Mouse (Mus musculus): ENCODE data around the gene Abhd11. TPM values are rescaled to one million over a fixed set of nuclear protein-coding genes. Genes with fewer than 3 reads are reported as not detected.

The Abhd11 gene
- total and polyA plus RNA-seq, 3 experiments, result 21.7 to 61.2 (median 37.2) TPM

DNA sequence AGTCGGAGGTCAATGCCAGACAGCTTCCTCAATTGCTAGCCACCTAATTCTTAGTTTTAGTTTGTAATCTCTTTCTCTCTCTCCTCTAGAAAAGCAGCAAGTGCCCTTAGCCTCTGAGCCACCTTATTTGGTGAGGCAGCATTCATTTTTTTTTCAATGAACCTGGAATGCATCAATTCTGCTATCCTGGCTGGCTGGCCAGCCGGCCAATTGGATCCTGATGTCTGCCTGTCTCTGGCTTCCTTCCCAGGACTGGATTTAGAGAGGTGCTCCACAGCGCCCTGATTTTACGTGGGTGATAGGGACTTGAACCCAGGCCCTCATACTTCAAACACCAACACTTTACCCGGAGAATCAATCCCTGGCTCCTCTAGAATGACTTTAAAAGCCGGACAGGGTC lies 10.6 kb upstream of the Abhd11 start:
- H3K4me3 ChIP-seq (ENCODE audit: low read depth, low read length), result no peak overlapping the region
- peaks cover 7% of the 10 kb centered on the region for H3K27me3 ChIP-seq (ENCODE audit: insufficient read depth, low read length)
- H3K9me3 ChIP-seq (replicated peaks), result no peaks in the 10 kb centered on the region
- H3K4me1 ChIP-seq (ENCODE audit: insufficient read depth, low read depth, low read length), result peaks cover 23% of the 10 kb centered on the region
- ATAC-seq (ENCODE audit: extremely low read depth, insufficient number of reproducible peaks, low FRiP score, poor library complexity, severe bottlenecking), result no peak
- DNase-seq (ENCODE audit: low spot score), result no peak
- H3K36me3 ChIP-seq (replicated peaks), result no peaks in the 10 kb centered on the region
- TF ChIP-seq GATA2 (IDR thresholded peaks at IDR 0.05; ENCODE audit: borderline replicate concordance, low read depth, low read length), result no peak
- TF ChIP-seq CTCF (IDR thresholded peaks at IDR 0.05; ENCODE audit: low read depth, low read length), result no peak
- TF ChIP-seq GATA1 (IDR thresholded peaks at IDR 0.05; ENCODE audit: borderline replicate concordance, low read length), result no peak
- no peak for TF ChIP-seq TAL1 (conservative IDR thresholded peaks at IDR 0.05; ENCODE audit: low read depth, low read length)

GRCm38 (mm10) chr5:134999797-135000196 lies 9.2 kb upstream of the Abhd11 start:
- H3K4me1 ChIP-seq (ENCODE audit: insufficient read depth, low read depth, low read length), result peaks cover 23% of the 10 kb centered on the region
- H3K36me3 ChIP-seq (replicated peaks), result no peaks in the 10 kb centered on the region
- no peaks in the 10 kb centered on the region for H3K9me3 ChIP-seq (replicated peaks)
- ATAC-seq (ENCODE audit: extremely low read depth, insufficient number of reproducible peaks, low FRiP score, poor library complexity, severe bottlenecking), result no peak
- no peak for DNase-seq (ENCODE audit: low spot score)
- peaks cover 7% of the 10 kb centered on the region for H3K27me3 ChIP-seq (ENCODE audit: insufficient read depth, low read length)
- TF ChIP-seq TAL1 (conservative IDR thresholded peaks at IDR 0.05; ENCODE audit: low read depth, low read length) (no peak), GATA1 (IDR thresholded peaks at IDR 0.05; ENCODE audit: borderline replicate concordance, low read length) (no peak), POLR2AphosphoS5 (IDR thresholded peaks at IDR 0.05; ENCODE audit: insufficient replicate concordance, low read depth, low read length) (no peak), GATA2 (IDR thresholded peaks at IDR 0.05; ENCODE audit: borderline replicate concordance, low read depth, low read length) (no peak), CTCF (IDR thresholded peaks at IDR 0.05; ENCODE audit: low read depth, low read length) (no peak)
- no peak overlapping the region for H3K4me3 ChIP-seq (ENCODE audit: low read depth, low read length)

- DNase-seq (ENCODE audit: low spot score), result no peak
- Histone ChIP-seq H3K4me1 (ENCODE audit: insufficient read depth, low read depth, low read length) (peaks cover 23% of the 10 kb centered on the region), H3K27me3 (ENCODE audit: insufficient read depth, low read length) (peaks cover 7% of the 10 kb centered on the region), H3K36me3 (replicated peaks) (no peaks in the 10 kb centered on the region), H3K4me3 (ENCODE audit: low read depth, low read length) (no peak overlapping the region), H3K9me3 (replicated peaks) (no peaks in the 10 kb centered on the region)
- ATAC-seq (ENCODE audit: extremely low read depth, insufficient number of reproducible peaks, low FRiP score, poor library complexity, severe bottlenecking), result no peak
- no peak for TF ChIP-seq GATA1 (IDR thresholded peaks at IDR 0.05; ENCODE audit: borderline replicate concordance, low read length)
- TF ChIP-seq POLR2AphosphoS5 (IDR thresholded peaks at IDR 0.05; ENCODE audit: insufficient replicate concordance, low read depth, low read length), result peak; percentile 30; the same call in 1 of the 2 replicates
- TF ChIP-seq CTCF (IDR thresholded peaks at IDR 0.05; ENCODE audit: low read depth, low read length), result no peak
- TF ChIP-seq GATA2 (IDR thresholded peaks at IDR 0.05; ENCODE audit: borderline replicate concordance, low read depth, low read length), result no peak
- no peak for TF ChIP-seq TAL1 (conservative IDR thresholded peaks at IDR 0.05; ENCODE audit: low read depth, low read length)
Observed at GRCm38 (mm10) chr5:135000751-135001150, 8.2 kb upstream of the Abhd11 start.

GRCm38 (mm10) chr5:135001309-135001708 lies 7.6 kb upstream of the Abhd11 start:
- DNase-seq (ENCODE audit: low spot score) (no peak), ATAC-seq (ENCODE audit: extremely low read depth, insufficient number of reproducible peaks, low FRiP score, poor library complexity, severe bottlenecking) (no peak)
- TF ChIP-seq TAL1 (conservative IDR thresholded peaks at IDR 0.05; ENCODE audit: low read depth, low read length) (no peak), GATA1 (IDR thresholded peaks at IDR 0.05; ENCODE audit: borderline replicate concordance, low read length) (no peak), CTCF (IDR thresholded peaks at IDR 0.05; ENCODE audit: low read depth, low read length) (no peak), GATA2 (IDR thresholded peaks at IDR 0.05; ENCODE audit: borderline replicate concordance, low read depth, low read length) (no peak), POLR2AphosphoS5 (IDR thresholded peaks at IDR 0.05; ENCODE audit: insufficient replicate concordance, low read depth, low read length) (no peak)
- Histone ChIP-seq H3K36me3 (replicated peaks) (no peaks in the 10 kb centered on the region), H3K27me3 (ENCODE audit: insufficient read depth, low read length) (peaks cover 7% of the 10 kb centered on the region), H3K4me1 (ENCODE audit: insufficient read depth, low read depth, low read length) (peaks cover 25% of the 10 kb centered on the region), H3K4me3 (ENCODE audit: low read depth, low read length) (peak overlapping the region; percentile 23; the same call in 1 of the 2 replicates), H3K9me3 (replicated peaks) (no peaks in the 10 kb centered on the region)

- H3K36me3 ChIP-seq (replicated peaks), result no peaks in the 10 kb centered on the region
- no peak for TF ChIP-seq CTCF (IDR thresholded peaks at IDR 0.05; ENCODE audit: low read depth, low read length)
- TF ChIP-seq POLR2AphosphoS5 (IDR thresholded peaks at IDR 0.05; ENCODE audit: insufficient replicate concordance, low read depth, low read length), result no peak
- no peak for TF ChIP-seq GATA1 (IDR thresholded peaks at IDR 0.05; ENCODE audit: borderline replicate concordance, low read length)
- no peak for TF ChIP-seq TAL1 (conservative IDR thresholded peaks at IDR 0.05; ENCODE audit: low read depth, low read length)
- no peak for TF ChIP-seq GATA2 (IDR thresholded peaks at IDR 0.05; ENCODE audit: borderline replicate concordance, low read depth, low read length)
- H3K4me3 ChIP-seq (ENCODE audit: low read depth, low read length), result no peak overlapping the region
- DNase-seq (ENCODE audit: low spot score), result no peak
- H3K27me3 ChIP-seq (ENCODE audit: insufficient read depth, low read length), result peaks cover 7% of the 10 kb centered on the region
- H3K9me3 ChIP-seq (replicated peaks), result no peaks in the 10 kb centered on the region
- ATAC-seq (ENCODE audit: extremely low read depth, insufficient number of reproducible peaks, low FRiP score, poor library complexity, severe bottlenecking), result no peak
- H3K4me1 ChIP-seq (ENCODE audit: insufficient read depth, low read depth, low read length), result peaks cover 29% of the 10 kb centered on the region
Observed at GRCm38 (mm10) chr5:135002151-135002550, 6.8 kb upstream of the Abhd11 start.

DNA sequence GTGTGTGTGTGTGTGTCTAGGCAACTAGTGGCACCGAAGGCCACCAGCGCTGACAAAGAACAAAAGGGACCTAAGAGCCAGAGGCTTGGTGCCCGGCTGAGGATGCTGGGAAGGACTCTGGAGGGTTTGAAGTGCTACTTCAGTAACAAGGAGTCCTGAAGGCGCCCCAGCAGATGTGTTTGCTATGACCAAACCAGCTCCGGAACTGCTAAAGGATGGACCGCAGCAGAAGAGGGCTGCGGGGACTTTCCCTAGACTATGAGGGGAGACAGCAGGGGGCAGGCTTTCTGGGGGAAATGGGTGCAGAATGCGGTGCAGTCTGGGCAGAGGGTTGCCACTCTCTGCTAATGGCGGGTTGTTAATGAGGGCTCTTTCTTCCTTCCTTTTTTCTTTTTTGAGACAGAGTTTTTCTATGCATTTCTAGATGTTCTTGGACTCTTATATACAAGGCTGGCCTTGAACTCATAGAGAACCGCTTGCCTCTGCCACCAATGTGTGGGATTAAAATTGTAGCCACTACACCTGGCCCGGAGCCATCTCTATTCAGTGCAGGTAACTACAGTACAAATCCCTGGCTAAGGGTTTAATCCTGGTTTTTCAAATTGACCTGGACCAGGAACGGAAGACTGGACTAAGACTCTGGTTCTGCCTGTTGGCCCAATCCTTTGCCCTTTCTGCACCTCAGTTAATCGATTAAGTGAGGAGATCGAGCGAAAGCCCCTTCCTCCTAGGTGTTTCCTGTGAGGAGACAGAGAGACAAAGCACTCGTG lies 965 bp upstream of the Abhd11 start:
- no peak for ATAC-seq (ENCODE audit: extremely low read depth, insufficient number of reproducible peaks, low FRiP score, poor library complexity, severe bottlenecking)

More for the DNA sequence above, 965 bp upstream of the Abhd11 start:
- Histone ChIP-seq H3K4me1 (ENCODE audit: insufficient read depth, low read depth, low read length) (peaks cover 55% of the 10 kb centered on the region), H3K36me3 (replicated peaks) (peaks cover 27% of the 10 kb centered on the region), H3K9me3 (replicated peaks) (no peaks in the 10 kb centered on the region), H3K27me3 (ENCODE audit: insufficient read depth, low read length) (no peaks in the 10 kb centered on the region), H3K4me3 (ENCODE audit: low read depth, low read length) (peak overlapping the region; percentile 84)
- no peak for DNase-seq (ENCODE audit: low spot score)
- TF ChIP-seq TAL1 (conservative IDR thresholded peaks at IDR 0.05; ENCODE audit: low read depth, low read length) (no peak), POLR2AphosphoS5 (IDR thresholded peaks at IDR 0.05; ENCODE audit: insufficient replicate concordance, low read depth, low read length) (no peak), CTCF (IDR thresholded peaks at IDR 0.05; ENCODE audit: low read depth, low read length) (no peak), GATA1 (IDR thresholded peaks at IDR 0.05; ENCODE audit: borderline replicate concordance, low read length) (no peak), GATA2 (IDR thresholded peaks at IDR 0.05; ENCODE audit: borderline replicate concordance, low read depth, low read length) (no peak)
